Mouse (Mus musculus) CD4-positive, CD25-positive, alpha-beta regulatory T cell, adult 2 months (primary cell): ENCODE measurements around the gene Dpp6.

ENCODE experiments used
- DNase-seq: peaks from one replicate; pipeline ENCODE4 v3.0.0-alpha.2; 2012; ENCODE audit warnings: low read depth, low spot score

The Dpp6 gene

GRCm38 (mm10) chr5:27056436-27056835 lies 239.4 kb downstream of the Dpp6 start:
- no peak for DNase-seq

GRCm38 (mm10) chr5:27060114-27060513 lies 243.1 kb downstream of the Dpp6 start:
- DNase-seq = no peak

GRCm38 (mm10) chr5:27063871-27064270 lies 246.9 kb downstream of the Dpp6 start:
- no peak for DNase-seq

- DNase-seq = no peak
Observed at GRCm38 (mm10) chr5:27066837-27067236, 249.8 kb downstream of the Dpp6 start.

- DNase-seq = no peak
Observed at GRCm38 (mm10) chr5:27075131-27075591, 258.2 kb downstream of the Dpp6 start.

- no peak for DNase-seq
Observed at GRCm38 (mm10) chr5:27076046-27076445, 259.0 kb downstream of the Dpp6 start.

GRCm38 (mm10) chr5:27077821-27078220 lies 260.8 kb downstream of the Dpp6 start:
- no peak for DNase-seq

- DNase-seq = no peak
Observed at GRCm38 (mm10) chr5:27081275-27081674, 264.3 kb downstream of the Dpp6 start.

- no peak for DNase-seq
Observed at GRCm38 (mm10) chr5:27083762-27084161, 266.8 kb downstream of the Dpp6 start.

GRCm38 (mm10) chr5:27108221-27108620 lies 291.2 kb downstream of the Dpp6 start:
- DNase-seq = no peak

GRCm38 (mm10) chr5:27122479-27122878 lies 305.5 kb downstream of the Dpp6 start:
- no peak for DNase-seq

GRCm38 (mm10) chr5:27122944-27123343 lies 305.9 kb downstream of the Dpp6 start:
- no peak for DNase-seq

- no peak for DNase-seq
Observed at GRCm38 (mm10) chr5:27126034-27126433, 309.0 kb downstream of the Dpp6 start.

- DNase-seq = no peak
Observed at GRCm38 (mm10) chr5:27133196-27133595, 316.2 kb downstream of the Dpp6 start.

- DNase-seq = no peak
Observed at GRCm38 (mm10) chr5:27134436-27135005, 317.5 kb downstream of the Dpp6 start.

- no peak for DNase-seq
Observed at GRCm38 (mm10) chr5:27147397-27147945, 330.5 kb downstream of the Dpp6 start.

- DNase-seq = no peak
Observed at GRCm38 (mm10) chr5:27151017-27151416, 334.0 kb downstream of the Dpp6 start.

- no peak for DNase-seq
Observed at GRCm38 (mm10) chr5:27155671-27156070, 338.7 kb downstream of the Dpp6 start.

GRCm38 (mm10) chr5:27156366-27156765 lies 339.4 kb downstream of the Dpp6 start:
- no peak for DNase-seq

- DNase-seq = no peak
Observed at GRCm38 (mm10) chr5:27161122-27161645, 344.2 kb downstream of the Dpp6 start.

GRCm38 (mm10) chr5:27168550-27168949 lies 351.5 kb downstream of the Dpp6 start:
- no peak for DNase-seq

- DNase-seq = no peak
Observed at GRCm38 (mm10) chr5:27184963-27185362, 368.0 kb downstream of the Dpp6 start.

GRCm38 (mm10) chr5:27191242-27191969 lies 374.4 kb downstream of the Dpp6 start:
- DNase-seq = no peak
